Mouse (Mus musculus) thymus, postnatal 4 days (tissue): Measurements from ENCODE around the gene Gucd1.
A peak's percentile ranks its signal among the peaks of the same experiment; 100 is the strongest.
"Not testable (repeated sequence)": the region's sequence is repeated elsewhere in the genome, so short reads cannot be mapped to it uniquely, and the experiment has no call there.

Source experiments
- DNase-seq: peaks from one replicate; pipeline ENCODE4 v3.0.0; 2021

Gucd1 gene

GRCm38 (mm10) chr10:75462728-75463127 is 55.0 kb downstream of the Gucd1 start:
- DNase-seq, result no peak

DNA sequence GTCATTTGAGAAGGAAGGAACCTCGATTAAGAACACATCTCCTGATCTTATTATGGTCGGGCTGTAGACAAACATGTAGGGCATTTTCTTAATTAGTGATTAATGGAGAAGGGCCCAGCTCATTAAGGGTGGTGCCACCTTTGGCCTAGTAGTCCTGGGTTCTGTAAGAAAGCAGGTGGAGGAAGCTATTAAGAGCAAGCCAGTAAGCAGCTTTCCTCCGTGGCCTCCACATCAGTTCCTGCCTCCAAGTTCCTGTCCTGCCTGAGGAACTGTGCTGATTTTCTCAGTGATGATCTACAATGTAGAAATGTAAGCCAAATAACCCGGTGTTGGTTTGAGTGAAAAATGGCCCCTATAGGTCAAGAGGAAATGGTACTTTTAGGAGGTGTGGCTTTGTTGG is 59.4 kb downstream of the Gucd1 start:
- DNase-seq, result no peak

DNA sequence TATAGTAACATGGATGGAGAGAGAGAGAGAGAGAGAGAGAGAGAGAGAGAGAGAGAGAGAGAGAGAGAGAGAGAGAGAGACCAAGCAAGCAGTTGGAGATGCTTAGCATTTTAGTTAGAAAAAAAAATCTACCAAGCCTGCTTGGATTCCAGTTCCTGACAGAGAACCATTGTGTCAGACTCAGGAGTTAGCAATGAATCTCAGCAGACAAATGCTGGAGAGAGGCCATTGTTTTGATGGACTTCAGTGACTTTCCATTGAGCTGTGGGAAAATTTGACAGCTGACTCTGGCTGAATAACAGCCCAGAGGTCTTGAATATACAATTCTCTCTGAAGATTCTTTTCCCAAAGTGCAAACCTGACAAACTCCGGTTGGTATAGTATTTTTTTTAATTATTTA is 59.9 kb downstream of the Gucd1 start:
- no peak for DNase-seq

DNA sequence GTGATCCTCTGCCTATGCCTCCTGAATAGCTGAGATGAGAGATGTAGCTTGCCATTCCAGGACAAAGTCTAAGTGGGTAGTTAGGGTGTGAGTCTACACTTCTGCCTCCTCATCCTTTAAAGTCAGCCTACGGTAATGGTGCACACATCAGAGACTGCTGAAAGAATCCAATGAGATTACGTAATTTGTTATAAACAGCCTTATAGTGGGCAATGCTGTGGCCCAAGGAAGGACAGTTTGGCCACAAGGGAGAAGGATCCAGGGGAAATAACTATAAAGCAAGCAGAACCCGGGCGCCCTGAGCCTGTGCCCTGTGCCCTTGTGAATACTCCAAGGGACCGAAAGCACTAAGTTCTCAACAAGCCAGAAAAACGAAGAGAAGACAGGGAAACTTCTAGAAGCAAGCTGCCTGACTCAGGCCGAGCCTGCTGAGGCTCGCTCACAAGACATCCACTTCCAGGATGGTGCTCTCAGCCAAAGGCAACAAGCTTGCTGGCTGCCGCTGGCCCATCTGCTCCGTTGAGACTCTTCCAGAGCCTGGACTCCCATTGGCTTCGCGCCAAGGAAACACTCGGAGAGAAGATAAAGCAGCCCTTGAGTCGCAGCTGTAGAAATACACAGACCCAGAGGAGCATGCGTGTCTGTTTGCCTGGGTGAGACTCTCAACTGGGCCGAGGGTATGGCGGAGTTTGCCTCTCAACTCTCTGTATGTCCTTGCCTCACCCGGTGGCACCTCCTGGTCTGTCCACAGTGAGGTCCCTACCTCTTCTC is 61.5 kb downstream of the Gucd1 start:
- not testable (repeated sequence) for DNase-seq

DNA sequence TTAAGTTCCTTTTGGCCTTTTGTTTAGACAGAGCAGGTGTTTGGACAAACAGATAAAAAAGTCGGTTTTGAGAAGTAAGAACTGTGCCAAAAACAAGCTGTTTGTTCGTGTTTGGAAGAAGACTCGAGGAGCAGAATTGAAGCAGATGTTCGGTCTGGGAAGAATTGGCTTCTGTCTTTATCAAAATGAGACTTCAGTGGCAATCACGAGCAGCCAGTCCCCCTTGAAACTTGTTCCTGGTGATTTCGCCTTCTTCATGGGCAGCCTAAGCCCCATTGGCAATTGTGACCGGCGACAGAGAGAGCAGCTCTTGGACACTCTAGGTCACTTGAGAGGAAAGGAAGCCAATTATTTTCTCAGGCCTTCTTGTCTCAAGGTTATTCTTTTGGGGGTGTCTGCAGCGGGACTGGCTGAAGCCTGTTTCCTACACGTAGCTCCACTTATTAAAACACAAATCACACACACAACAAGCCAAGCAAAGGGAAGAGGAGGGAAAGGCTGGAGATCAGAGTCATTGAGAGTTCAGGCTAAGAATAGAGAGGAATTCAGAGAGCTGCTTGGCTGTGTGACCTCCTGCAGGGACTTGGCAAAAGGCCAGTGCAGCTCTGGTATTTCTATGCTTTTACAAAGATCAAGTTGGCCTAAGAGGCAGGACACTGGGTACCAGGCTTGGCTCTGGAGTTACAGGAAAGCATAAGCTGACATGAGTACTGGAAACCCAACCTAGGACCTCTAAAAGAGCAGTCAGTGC is 66.6 kb downstream of the Gucd1 start:
- DNase-seq, result no peak

DNA sequence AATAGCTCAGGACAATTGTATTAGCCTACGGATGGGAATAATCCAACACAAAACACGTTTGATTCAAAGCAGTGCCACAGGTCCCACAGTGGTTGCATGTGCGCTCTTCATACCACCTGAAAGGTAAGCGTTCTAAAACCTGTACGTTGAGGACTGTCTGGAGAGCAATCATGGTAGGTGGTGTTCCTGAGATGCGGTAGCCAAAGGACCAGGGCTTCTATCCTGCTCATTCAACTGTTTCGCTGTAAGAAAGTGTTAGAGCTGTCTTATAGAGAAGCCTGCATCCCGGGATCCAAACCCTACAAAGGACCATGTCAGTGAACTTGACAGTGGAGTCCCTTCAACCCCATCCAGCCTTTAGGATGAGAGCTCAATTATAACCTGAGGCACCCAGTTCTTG is 67.4 kb downstream of the Gucd1 start:
- no peak for DNase-seq

GRCm38 (mm10) chr10:75448806-75449420 is 68.9 kb downstream of the Gucd1 start:
- DNase-seq, result no peak

- DNase-seq, result no peak
These were observed 70.3 kb downstream of the Gucd1 start for GRCm38 (mm10) chr10:75447489-75447888.

DNA sequence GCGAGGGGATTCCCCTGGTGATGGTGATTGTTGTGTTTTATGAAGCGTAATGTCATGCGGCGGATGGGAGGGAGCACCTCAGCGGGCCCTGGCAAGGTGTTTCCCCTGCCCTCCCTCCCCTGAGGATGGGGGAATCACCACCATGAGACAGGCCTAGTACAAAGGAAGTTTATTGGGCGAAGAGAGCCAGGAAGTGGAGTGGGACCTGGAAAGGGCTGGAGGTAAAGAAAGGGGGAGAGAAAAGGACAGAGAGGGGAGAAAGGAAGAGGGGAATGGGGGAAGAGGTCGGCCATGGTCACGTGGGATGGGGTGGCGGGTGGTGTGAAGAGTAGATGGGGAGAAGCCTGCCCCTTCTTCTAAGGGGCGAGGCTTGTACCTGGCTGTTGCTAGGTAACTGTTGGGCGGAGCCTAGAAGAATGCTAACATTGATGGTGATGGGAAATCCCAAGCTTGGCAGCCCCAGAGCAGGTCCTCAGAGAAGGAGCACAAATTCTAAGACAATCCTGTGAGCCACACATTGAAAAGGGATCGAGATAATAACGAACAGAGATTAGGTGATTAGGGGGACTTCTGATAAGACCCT is 71.2 kb downstream of the Gucd1 start:
- peak; percentile 18 for DNase-seq

GRCm38 (mm10) chr10:75445030-75445429 is 72.7 kb downstream of the Gucd1 start:
- no peak for DNase-seq

- peak; percentile 50 for DNase-seq
These were observed 73.5 kb downstream of the Gucd1 start for GRCm38 (mm10) chr10:75444111-75444826.

- no peak for DNase-seq
These were observed 74.8 kb downstream of the Gucd1 start for GRCm38 (mm10) chr10:75443017-75443416.

GRCm38 (mm10) chr10:75441800-75442199 is 76.0 kb downstream of the Gucd1 start:
- DNase-seq, result no peak

DNA sequence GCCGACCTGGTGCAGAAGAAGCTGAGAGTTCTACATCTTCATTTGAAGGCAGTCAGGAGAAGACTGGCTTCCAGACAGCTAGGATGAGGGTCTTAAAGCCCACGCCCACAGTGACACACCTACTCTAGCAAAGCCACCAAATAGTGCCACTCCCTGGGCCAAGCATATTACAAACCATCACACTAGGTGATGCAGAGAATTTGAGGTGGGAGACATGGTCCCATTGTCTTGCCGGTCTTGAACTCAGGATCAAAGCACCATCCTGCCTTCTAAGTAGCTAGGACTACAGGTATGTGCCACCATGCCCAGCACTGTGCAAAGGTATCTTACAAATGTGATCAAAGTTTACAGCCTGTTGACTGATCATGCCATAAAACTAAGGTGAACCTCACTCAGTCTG is 77.0 kb downstream of the Gucd1 start:
- no peak for DNase-seq

DNA sequence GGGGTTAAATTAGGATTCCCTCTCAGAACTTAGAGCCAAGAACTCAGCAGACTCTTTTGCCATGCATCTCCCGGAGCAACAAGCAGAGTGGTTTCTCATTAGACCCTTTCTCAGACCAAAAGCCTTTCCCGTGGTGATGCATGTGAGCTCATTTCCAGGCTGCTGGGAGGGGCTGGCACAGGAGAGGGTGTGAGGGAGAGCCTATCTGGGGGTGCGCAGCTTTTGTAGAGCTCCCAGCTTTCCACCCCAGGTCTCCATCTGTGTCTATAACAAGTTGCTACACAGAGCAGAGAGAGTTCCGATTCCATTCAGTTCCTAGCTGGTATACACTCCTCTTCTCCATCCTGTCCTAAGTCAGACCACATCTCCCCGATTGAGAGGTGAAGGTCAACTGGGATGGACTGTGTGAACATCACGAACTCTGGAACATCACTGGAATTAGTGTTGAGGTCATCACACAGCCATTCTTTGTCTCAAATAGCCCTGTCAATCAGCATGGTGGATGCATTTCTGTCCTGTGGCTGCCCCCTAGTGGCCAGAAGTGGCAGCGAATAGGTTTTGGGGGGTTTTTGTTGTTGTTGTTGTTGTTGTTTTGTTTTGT is 78.5 kb downstream of the Gucd1 start:
- peak; percentile 68 for DNase-seq

GRCm38 (mm10) chr10:75438132-75438810 is 79.5 kb downstream of the Gucd1 start:
- no peak for DNase-seq

- no peak for DNase-seq
These were observed 80.5 kb downstream of the Gucd1 start for GRCm38 (mm10) chr10:75437284-75437683.

- DNase-seq, result peak; percentile 82
These were observed 81.1 kb downstream of the Gucd1 start for GRCm38 (mm10) chr10:75436604-75437217.

DNA sequence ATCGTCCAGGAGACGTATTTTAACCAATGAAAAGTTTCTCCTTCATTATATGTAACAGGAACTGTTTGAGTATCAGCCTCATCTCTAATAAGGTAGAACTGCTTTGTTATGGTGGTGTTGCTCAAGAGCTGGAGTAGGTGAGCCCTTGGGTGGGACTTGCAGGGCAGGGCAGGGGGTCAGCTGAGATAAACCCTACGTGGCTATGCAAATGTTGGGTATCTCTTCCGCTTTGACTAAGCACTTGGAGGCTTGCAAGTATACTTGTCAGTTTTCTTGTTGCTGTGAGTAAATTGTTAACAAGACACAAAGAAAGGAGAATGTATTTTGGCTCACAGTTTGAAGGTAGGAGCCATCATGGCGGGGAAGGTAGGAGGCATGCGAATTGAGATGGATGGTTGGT is 87.1 kb downstream of the Gucd1 start:
- DNase-seq, result no peak

DNA sequence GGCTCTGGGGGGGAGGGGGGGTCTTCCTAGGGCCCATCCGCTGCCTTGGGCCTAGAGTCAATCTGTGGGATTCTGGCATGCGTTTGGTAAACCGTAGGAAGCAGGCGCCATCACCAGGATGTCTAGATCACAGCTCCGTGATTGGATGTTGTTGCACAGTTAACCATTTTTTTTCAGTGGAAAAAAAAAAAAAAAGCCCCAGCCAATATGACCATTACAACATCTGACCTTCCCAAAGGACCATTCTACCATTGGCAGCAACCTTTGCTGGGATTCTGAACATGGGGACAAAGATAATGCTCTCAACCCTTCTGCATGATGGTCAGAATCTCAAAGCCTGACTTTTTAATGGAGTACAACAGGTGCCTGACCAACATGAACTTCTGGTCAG is 87.6 kb downstream of the Gucd1 start:
- no peak for DNase-seq

DNA sequence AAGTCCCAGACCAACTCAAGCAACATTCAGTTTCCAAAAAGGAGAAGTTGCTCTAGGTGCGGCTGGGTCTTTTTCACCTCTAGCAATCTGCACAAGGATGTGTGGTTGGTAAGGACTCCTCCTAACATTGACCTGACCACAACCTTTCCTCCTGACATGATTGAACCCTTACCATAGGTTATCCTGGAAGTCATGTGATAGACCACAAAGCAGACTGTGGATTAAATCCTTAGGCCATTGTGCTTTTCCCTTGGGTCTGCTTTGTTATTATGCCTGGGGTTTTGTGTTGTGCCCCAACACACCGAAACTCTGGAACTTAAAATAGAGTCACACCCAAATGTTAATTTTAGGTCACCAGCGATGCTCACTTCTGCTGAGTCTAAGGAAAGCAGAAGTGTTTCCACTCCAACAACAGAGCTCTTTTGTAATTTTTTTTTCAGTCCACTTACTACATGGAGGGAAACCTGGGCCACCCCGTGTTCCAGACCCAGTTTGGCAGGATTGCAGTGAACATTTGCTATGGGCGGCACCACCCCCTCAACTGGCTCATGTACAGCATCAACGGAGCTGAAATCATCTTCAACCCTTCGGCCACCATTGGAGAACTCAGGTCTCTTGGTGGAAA is 88.1 kb downstream of the Gucd1 start:
- DNase-seq, result no peak
